Mouse (Mus musculus): ENCODE measurements around the gene 2410004B18Rik.
"Not testable (repeated sequence)": the region's sequence is repeated elsewhere in the genome, so short reads cannot be mapped to it uniquely, and the experiment has no call there.

Gene 2410004B18Rik

GRCm38 (mm10) chr3:145964473-145964872 is 26.7 kb downstream of the 2410004B18Rik start:
- peak; percentile 57 to 68 for DNase-seq (ENCODE audit: low spot score in 2 of 2)

GRCm38 (mm10) chr3:145965583-145965982 is 27.8 kb downstream of the 2410004B18Rik start:
- DNase-seq (ENCODE audit: low spot score in 2 of 2), result not testable (repeated sequence)

- DNase-seq (ENCODE audit: low spot score in 2 of 2), result no peak
Measured at GRCm38 (mm10) chr3:145966806-145967205, 29.0 kb downstream of the 2410004B18Rik start.

GRCm38 (mm10) chr3:145969031-145969501 is 31.3 kb downstream of the 2410004B18Rik start:
- no peak for DNase-seq (ENCODE audit: low spot score in 2 of 2)

- no peak for DNase-seq (ENCODE audit: low spot score in 2 of 2)
Measured at GRCm38 (mm10) chr3:145971501-145971900, 33.7 kb downstream of the 2410004B18Rik start.

- no peak for DNase-seq (ENCODE audit: low spot score in 2 of 2)
Measured at GRCm38 (mm10) chr3:145974986-145975385, 37.2 kb downstream of the 2410004B18Rik start.

GRCm38 (mm10) chr3:145985333-145985925 is 47.6 kb downstream of the 2410004B18Rik start:
- no peak for DNase-seq (ENCODE audit: low spot score in 2 of 2)

- DNase-seq (ENCODE audit: low spot score in 2 of 2), result no peak
Measured at GRCm38 (mm10) chr3:145986317-145987001, 48.6 kb downstream of the 2410004B18Rik start.

- DNase-seq (ENCODE audit: low spot score in 2 of 2), result peak; percentile 82 to 90
Measured at GRCm38 (mm10) chr3:145987268-145987969, 49.6 kb downstream of the 2410004B18Rik start, which contains the start of gene Syde2. TSS of gene Syde2 (plus strand) at chr3:145987870.

GRCm38 (mm10) chr3:145987970-145988683 is 50.3 kb downstream of the 2410004B18Rik start:
- peak; percentile 90 for DNase-seq (ENCODE audit: low spot score in 2 of 2)

- no peak for DNase-seq (ENCODE audit: low spot score in 2 of 2)
Measured at GRCm38 (mm10) chr3:145988684-145989575, 51.1 kb downstream of the 2410004B18Rik start.

- DNase-seq (ENCODE audit: low spot score in 2 of 2), result no peak
Measured at GRCm38 (mm10) chr3:145989576-145990081, 51.8 kb downstream of the 2410004B18Rik start.

- DNase-seq (ENCODE audit: low spot score in 2 of 2), result no peak
Measured at GRCm38 (mm10) chr3:145991130-145991529, 53.3 kb downstream of the 2410004B18Rik start.

- DNase-seq (ENCODE audit: low spot score in 2 of 2), result no peak
Measured at GRCm38 (mm10) chr3:145991976-145992730, 54.3 kb downstream of the 2410004B18Rik start.

- DNase-seq (ENCODE audit: low spot score in 2 of 2), result peak; percentile 83 to 84
Measured at GRCm38 (mm10) chr3:145992796-145993195, 55.0 kb downstream of the 2410004B18Rik start.

- no peak for DNase-seq (ENCODE audit: low spot score in 2 of 2)
Measured at GRCm38 (mm10) chr3:145993481-145994201, 55.8 kb downstream of the 2410004B18Rik start.

Data from heart, adult 9 months (tissue).